Mouse (Mus musculus) adrenal gland, adult 18-20 months (tissue): ENCODE results near the gene Tns3. TPM values are rescaled to one million over a fixed set of nuclear protein-coding genes. Genes with fewer than 3 reads are reported as not detected.

ENCODE experiments used
- DNase-seq, 2 experiments: peaks; one replicate each; pipeline ENCODE4 v3.0.0; 2021 to 2022; ENCODE audit warnings: low spot score in 2 of 2
- total RNA-seq, 2 experiments: library from RNA; stranded (reverse); gene quantifications; 1 replicate in 1 of 2; 2 replicates in 1 of 2; pipeline ENCODE4 v1.2.3; 2021

The Tns3 gene
- total RNA-seq, 2 experiments from 2014 or later, result 48.3 to 51.5 TPM

DNA sequence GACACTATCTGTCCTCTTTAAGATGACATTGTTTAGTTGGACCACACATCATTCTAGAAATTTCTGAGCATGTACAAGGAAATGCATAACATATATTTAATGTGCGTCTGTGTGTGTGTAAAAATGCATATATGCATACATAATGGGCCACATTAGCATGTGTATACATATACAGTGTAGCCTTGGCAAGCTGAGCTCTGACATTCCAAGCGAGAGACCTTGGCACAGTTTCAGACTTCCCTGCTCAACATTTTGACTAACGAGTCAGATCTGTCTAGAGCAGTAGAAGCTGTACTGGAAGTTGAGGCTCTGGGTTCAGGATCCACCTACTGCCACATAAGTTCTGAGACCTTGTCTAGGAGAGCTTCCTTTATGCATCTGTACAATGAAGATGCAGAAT is 17.0 kb upstream of the Tns3 start:
- no peak for DNase-seq

DNA sequence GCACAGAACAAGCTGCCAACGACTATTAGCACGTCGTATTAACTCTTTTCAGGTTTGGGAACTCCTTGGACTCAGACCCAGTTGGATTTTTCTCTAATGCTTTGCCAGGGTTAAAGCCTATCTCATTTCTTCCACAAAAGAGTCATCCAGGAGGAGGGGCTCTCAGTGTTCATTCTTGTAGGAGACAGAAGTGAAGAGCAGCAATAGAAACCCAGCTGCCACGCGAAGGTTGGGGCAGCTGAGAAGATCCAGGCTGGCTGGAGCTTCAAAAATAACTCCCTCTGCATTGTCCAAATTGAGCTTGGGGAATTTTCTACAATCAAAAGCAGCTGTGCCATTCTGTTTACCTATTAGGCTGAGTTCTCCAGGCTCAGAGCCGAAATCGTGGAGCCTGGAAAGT is 16.3 kb upstream of the Tns3 start:
- DNase-seq, result no peak

DNA sequence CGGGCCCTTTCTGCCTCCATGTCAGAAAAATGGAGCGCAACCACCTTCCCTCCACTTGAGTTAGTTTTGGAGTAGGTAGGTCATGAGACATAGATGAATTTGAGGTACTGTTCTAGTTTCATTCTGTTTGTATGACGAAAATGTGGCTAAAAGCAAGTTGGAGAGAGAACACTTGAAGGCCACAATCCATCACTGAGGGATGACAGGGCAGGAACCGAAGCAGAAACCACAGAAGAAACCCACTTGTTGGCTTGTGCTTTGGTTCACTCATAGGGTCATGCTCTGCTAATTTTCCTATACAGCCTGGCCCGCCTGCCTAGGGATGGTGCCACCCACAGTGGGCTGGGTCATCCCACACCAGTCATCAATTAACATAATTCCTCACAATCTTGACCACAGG is 14.9 kb upstream of the Tns3 start:
- no peak for DNase-seq

DNA sequence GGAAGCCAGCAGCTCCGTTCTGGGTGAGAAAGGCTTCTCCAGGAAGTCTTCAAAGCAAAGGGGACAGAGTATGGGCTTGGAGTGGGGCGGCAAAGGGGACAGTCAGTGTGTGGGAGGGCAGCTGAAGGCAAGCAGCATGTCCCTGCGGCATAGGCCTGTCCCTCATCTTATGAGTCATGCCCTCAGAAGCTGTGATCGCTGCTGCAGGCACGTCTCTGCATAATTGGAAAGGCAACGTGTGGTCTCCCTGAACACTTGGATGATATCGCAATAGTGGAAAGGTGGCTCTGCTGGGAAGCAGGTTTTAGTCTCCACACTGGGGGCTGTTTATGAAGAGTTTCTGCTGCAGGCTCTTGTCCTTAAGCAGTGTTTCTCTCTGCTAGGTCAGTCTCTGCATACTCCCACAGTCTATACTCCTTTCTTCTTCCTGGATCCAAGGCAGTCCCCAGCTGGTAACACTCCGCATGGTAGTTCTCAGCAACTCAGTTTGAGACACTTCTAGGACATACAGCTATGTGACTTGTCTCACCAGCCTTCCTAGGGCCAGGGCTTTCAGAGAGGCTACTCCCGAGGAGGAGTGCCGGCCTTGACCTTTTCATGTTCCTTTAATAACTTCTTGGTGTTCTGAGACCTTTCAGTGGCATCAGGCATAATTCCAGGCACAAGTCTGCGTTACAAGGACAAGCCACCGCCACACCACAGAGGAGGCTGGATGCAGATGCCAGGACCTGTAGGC is 14.1 kb upstream of the Tns3 start:
- peak in 1 of 2 experiments; percentile 32 for DNase-seq

DNA sequence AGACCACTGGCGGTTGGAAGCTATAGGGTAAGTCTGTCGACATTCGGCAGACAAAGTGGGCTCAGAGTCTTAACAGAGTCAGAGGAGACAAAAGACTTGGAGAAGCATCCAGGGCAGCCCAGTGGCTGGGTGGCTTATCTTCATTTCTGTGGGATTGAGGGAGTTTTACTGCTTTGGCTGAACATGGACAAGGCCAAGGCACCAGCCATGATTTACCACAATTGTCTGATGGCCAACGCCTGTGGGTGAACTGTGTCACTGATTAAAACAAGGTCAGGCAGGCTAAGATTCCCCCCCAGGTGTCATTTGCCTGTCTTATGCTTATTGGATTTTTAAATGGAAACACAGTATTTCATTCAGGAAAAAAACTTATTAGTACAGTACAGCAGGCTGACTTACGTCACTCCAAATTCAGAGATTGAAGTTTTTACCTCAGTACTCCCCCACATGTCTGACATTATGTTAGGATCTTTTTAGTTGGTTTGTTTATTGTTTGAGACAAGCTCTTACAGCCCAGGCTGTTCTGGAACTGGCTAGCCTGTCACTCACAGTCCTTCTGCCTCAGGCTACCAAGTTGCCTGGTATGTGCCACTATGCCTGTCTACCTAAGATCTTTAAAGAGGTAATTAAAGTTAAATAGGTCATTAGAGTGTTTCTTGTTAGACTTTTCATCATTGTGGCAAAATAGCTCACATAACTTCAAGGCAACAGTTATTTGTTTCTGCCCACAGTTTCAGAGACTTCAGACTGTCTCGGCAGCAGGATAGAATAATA is 11.6 kb upstream of the Tns3 start:
- DNase-seq, result no peak

DNA sequence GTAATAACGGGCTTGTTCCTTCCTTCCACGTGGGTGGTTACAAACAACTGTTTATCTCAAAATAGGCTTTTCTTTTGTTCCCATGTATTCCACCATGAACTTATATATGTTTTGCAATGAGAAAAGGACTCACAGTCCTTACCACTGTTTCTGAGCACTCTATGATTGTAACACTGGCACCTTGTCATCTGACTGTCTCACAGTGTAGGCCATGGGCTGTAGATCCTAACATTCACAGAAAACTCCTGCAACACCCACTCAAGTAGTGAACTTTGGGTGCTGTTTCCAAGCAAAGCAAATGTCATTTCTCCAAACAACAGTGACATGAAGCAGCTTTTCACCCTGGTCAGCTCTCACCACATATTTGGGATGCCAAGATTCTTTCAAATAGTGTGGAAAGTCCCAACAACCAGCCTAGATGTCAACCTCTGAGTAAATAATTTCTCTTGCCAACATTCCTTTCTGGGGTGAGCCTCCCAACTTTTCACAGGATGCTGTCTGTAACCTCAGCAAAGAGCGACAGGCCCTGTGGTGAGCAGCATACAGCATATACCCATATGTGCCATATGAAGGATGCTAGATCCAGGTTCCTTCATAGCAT is 10.3 kb upstream of the Tns3 start:
- DNase-seq, result no peak

DNA sequence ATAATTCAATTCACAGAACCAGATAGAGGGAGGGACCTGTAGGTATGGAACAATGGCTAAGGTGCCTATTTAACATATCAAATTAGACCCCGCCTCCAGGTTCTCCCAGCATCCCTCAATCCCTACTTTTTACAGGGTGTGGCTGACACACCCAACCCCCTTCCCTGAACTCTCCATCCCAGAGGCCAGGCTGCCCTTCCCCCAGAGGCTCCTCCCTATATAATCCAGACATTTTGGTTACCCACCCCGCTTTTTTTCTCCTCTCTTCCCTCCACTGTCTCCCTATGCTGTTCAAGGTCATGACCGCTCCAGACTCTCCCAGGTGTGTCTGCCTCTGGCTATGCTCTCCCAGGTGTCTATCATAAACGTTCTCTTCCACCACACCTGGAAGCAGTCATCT is 7.4 kb upstream of the Tns3 start:
- DNase-seq, result no peak

DNA sequence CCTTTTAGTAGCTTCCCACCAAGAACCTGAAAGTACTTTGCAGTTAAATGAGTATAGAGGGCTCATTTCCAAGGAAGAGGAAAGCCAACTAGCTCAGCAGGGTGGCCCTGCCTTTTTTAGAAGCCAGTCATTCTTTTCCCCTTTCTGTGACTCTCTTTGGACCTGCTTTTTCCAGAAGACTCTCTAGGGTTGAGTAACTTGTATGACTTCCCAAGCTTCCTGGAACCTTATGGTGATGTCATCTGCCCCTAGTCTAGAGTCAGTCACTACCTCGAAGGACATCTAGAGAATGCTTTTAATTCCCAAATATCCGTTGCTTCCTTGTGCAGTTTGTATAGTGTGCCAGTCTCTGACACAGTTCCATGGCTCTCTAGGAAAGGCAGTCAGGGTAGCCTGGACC is 4.8 kb upstream of the Tns3 start:
- DNase-seq, result no peak

DNA sequence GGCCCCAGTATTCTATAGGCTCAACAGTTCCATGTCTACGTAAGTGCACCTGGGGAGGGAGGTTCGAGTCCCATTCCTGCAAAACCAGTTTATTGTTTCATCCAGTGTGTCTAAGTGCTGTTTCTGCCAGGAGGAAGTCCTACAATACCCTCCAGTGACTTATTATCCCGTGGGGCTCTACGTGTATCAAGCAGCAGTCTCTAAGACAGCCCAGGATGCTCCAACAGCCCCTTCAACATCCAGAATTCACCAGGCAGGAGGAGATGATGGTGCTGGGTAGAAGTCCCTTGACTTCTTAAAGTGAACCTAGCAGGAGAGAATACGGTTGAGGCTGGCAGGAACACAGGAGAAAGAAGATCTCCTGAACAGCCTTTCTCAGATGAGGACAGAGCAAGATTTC is 462 bp upstream of the Tns3 start:
- no peak for DNase-seq

DNA sequence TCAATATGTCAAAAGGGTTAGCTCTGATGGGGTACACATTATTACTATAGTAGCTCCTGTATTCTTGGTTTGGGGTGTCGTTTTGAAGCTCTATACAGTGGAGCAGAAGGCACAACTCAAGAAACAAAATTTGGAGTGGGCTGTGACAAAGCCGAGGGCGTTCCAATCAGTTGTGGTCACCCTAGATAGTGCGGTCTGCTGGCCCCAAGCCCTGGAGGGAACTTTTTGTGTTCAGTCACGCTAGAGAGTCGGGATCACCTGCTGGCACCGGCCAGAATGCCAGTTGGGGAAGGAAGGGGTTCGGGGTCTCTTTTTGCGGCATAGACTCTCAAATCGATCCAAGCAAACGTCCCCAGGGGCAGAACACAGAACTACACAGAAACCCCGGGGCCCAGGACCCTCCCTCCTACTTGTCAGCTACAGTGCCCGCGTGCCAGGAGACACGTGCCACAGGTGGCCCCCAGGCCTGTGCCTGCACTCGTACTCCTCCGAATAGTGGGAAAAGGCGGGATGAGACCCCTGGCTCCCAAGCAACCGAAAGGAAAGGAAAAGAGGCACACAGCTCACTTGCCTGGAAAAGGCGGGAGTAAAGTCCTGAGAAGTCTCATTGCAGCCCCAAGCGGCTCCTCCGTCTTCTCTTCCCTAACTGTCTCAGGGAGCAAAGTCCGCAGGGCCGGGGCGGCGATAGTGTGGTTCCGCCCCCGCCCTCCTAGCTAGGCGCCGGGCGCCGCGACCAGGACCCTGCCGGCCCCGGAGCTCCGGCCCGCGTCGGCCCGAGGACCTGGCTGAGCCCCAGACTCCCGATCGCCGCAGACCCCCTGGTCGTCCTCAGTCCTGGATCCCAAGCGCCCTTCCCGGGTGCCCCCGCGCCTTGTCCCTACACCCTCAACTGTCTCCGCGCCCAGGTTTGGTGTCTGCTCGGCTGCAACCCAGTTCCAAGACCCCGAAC is 617 bp downstream of the Tns3 start:
- DNase-seq, result peak; percentile 64 to 72

DNA sequence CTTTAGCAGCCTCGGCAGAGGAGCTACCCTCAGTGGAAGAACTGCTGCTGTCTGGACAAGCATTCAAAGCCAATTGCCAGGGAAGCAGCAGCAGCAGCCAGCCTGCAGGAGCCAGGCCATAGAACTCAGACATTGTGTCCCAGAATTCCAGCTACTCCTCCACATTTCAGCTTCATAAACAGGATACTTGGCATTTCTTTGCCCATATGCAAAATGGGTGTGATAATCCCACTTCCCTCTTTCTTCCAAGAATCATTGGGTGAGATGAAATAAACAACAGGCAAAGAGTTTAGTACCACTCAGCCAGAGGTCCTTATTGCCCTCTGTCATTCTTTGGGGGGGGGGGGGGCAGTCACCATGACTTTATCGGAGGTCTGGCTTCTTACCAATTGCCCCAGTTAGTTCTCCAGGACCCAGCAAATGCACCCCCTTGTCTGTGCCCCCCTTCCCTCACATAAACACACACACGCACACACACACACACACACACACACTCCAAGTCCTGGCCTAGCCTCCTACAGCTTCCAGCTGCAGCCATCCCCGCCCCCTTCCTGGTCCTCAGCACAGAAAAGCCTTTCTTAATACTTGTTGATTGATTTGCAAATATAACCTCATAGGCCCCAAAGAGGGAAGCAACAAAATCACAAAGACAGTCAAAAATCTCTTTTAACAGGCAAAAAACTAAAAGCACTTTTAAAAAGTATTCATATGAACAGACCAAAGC is 1.5 kb downstream of the Tns3 start:
- no peak for DNase-seq

DNA sequence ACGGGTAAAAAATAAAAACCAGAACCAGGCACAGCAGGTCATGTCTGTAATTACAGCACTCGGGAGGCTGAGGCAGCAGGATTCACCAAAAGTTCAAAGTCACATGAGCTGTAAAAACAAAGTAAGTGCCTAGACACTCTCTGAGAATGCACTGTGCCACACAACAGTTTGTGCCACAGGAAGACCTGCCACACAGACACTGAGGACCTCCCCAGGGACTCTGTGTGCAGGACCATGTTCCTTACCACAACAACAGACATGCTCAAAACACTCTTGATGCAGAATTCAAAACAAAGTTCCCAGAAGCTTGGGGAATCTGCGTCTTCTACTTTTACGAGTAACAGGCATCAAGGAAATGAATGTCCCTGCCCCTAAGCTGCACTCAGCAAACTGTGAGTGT is 3.4 kb downstream of the Tns3 start:
- no peak for DNase-seq

DNA sequence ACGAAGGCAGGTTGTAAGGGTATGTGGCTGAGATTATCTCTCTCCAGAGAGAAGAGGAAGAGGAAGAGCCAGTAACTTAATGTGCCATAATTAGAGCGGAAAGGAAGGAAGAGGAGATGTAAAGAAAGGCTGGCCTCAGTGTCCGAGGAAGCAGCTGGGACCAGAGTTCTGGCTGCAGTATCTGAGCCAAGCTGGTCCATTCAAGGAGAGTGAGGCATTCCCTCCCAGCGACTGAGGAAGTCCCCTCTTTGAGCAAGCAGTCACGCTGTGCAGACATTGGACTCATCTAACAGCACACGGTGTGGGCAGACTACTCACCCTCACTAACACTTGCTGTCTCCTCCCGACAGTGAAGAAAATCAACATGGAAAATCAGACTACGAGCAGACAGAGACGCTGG is 4.5 kb downstream of the Tns3 start:
- DNase-seq, result no peak

DNA sequence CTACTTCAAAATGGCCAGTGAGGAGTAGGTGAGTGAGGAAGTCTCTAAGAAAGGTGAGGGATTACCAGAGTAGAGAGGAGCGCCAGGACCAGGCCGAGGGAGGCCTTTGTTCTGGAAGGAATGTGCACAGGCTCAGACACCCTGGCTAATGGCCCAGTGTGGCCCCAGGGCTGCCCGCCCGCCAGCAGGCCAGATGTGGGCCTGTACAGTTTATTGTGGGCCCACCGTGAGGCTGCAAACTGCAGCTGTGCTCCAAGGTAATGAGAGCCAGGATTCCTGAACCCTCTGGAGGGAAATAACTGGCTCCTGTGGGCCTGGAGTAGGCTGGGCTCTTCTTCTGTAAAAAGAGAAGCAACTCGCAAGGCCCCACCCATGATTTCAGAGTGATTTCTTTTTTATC is 5.3 kb downstream of the Tns3 start:
- DNase-seq, result no peak

DNA sequence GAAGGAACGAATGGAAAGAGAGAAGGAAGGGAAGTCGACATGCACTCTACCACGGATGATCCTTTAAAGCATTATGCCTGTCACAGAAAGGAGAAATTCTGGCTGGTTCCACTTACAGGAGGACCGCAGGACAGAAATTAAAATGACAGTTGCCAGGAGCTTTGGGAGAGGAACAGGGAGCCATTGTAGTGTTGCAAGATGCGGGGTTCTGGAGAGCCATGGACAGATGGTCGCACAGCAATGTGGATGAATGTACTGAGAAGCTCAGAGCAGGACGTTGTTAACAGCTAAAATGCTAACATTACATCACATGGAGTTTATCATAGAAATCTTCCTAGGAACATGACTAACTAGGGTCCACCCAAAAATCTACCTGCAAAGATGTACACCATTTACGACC is 6.8 kb downstream of the Tns3 start:
- DNase-seq, result no peak

DNA sequence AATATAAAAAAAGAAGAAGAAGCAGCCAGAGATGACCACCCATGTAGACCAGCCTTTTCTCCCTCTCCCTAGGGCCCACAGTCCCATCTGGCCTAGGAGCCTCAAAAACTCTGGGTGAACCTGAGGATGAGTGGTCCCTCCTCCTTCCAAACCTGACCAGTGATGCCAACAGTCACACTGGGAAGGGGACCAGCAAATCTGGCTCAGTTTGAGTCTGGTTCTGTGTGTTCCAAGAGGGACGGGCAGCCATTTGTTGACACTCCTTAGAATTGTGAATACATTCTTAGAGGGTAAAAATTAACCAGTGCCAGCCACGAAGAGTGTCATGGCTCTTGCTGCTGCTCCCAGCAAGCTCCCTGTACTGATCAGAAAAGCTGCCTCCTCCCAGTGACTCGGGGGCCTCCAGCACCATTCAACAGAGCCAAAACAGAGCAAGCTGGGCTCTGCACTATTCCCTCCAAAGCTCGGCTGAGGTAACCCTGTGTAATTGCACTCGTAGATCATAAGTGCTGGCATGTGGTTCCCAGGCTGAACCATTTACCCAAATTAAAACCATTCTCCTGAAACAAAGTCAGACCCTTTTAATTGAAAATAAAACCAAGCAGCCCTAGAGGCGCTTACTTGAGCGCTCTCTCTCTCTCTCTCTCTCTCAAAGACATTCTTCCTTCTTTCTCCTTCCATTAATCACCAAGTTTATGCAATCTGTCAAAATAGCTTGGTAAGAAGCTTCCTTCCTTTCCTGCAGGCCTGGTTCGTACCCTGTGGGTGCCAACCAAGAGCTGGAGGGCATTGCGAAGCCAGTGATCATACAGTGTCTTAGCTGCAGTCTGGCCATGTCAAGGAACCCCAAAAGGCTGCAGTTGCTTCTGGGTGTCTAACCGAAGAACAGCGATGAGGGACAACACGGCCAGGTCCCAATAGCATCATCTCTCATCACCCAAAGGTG is 7.6 kb downstream of the Tns3 start:
- DNase-seq, result no peak

DNA sequence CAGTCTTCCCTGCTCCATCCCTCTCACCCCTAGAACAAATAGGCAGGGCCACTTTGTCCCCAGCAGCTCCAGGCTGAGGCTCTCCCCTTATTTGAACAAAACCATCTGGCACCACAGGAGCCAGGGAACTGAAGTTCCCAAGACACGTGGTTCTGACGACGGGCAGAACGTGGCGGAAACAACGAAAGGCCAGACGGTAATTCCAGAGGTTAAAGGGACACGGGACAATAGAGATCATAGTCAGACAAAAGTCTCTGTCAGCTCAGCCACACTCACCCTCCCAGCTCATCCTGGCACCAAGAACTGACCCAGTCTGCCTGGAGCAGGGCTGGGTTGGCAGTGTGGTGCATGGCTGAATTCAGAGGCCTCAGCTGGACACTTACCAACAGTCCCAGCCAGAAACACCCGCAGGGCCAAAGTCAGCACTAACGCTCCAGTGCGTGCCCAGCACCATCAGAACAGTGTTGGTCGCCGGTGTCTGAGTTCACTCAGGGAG is 10.5 kb downstream of the Tns3 start:
- no peak for DNase-seq

DNA sequence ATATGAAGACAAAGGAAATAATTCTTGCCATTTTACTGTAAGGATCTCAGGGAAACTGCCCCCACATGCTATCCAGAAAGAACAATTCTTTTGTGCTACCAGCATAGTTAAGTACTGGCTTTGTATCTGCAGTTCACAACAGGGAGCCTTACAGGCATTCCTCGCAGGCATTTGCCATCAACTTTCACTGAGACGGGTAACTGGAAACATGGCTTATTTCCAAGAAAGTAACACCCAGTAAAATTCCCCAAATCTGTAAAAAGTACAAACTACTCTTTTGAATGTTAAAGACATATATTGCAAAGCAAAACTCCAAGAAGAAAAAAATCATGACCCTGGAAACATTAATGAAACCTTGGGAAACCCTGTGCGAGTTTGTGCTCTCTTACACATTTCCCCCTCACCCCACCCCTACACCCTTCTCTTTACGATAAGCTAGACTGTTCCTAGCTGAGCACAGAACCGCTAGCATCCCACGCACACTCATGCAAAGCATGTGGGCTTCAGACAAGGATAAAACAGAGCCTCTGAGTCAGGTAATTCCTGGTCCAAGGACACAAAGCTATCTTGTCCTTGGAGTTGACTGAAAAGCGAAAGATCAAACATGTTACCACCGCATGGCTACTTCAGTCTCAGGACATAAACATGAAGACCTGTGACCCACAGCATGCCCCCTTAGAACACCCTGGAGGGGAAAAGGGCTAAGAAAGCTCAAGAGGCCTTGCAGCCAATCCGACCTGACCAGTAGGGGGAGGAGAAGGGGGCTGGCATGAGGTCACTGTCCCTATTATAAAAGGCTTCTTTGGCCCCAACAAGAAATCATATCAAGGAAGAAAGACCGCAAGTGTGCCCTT is 11.3 kb downstream of the Tns3 start:
- DNase-seq, result no peak
